Mouse (Mus musculus) frontal cortex, postnatal 36 days (tissue): Measurements from ENCODE around the gene Zhx3.

ENCODE experiments used
- DNase-seq, 2 experiments: peaks; one replicate each; pipeline ENCODE4 v3.0.0; 2022; ENCODE audit warnings: low spot score in 2 of 2

The Zhx3 gene

DNA sequence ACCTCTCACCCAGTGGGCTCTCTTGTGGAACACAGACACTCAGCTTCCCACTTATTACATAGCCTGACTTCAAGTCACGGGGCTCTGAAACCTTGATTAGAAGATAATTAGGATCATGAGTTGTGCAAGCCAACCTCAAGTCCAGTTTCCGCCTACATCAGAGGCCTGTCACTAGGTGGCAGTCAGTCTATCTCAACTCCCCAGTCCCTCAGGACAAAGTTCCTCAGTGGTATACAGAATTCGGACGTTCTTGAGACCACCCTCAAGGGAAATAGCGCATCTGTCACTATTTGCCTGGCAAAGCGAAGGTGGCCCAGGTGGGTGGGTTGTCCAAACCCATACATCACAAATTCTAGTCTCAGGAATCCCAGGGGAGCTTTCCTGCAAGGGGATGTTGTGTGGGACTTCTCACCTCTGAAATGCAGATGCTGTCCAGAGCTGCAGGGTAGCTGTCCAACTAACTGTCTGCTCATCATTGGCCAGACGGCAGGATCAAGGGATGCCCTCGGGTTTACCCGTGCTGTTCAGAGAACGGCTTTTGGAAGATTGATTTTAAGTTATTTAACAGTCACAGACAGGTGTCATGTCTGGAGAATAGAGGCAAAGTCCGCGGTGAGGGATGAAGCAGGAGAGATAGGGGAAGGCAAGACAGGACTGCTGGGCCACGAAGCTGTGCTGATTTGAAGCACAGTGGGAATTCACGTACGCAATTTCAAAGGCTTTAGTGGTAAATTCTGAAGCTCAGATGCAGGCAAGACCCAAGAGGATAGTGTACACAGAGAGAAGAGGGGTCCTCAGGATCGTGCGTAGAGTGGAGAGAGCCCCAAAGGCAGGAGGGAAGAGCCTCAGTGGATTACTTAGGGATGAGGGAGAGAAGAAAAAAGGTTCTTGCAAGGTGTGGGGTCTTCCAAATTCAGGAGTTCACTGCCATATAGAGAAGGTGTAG, 142.7 kb downstream of the Zhx3 start:
- no peak for DNase-seq

DNA sequence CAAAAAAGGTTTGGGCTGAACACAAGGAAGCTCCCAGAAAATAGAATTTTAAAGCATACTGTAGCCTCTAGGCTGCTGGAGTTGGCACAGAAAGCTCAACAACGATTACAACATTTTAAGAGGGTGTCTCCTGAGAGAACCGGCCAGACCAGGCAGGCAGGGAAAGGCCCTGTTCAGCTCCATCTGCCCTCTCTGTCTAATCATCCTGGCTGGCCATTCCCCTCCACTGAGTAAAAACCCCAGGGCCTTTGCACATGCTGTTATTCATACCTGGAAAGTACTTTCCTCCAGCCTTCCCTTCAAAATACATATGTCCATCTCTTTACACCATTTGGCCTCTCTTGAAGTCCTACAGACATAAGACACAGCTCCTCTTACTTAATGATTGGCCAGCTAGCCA, 143.4 kb downstream of the Zhx3 start:
- DNase-seq = no peak

DNA sequence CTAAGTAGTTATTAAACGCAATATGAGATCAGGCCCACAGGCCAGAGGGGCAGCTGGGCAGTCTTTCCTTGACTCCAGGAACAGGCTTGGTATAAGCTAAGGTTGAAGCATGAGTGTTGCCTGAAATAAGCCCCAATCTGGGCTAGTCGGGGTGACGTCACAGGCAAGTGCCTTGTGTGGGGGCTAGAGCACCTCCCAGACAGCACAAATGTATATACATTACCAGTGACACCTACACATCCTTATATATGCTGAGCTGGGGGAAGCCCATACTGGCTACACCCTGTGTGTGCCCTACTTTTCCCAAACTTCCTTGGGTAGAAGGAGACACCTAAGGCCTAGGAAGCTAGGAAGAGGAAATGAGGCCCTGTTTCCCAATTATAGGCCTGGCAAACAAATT, 143.8 kb downstream of the Zhx3 start:
- peak; percentile 54 to 73 for DNase-seq

DNA sequence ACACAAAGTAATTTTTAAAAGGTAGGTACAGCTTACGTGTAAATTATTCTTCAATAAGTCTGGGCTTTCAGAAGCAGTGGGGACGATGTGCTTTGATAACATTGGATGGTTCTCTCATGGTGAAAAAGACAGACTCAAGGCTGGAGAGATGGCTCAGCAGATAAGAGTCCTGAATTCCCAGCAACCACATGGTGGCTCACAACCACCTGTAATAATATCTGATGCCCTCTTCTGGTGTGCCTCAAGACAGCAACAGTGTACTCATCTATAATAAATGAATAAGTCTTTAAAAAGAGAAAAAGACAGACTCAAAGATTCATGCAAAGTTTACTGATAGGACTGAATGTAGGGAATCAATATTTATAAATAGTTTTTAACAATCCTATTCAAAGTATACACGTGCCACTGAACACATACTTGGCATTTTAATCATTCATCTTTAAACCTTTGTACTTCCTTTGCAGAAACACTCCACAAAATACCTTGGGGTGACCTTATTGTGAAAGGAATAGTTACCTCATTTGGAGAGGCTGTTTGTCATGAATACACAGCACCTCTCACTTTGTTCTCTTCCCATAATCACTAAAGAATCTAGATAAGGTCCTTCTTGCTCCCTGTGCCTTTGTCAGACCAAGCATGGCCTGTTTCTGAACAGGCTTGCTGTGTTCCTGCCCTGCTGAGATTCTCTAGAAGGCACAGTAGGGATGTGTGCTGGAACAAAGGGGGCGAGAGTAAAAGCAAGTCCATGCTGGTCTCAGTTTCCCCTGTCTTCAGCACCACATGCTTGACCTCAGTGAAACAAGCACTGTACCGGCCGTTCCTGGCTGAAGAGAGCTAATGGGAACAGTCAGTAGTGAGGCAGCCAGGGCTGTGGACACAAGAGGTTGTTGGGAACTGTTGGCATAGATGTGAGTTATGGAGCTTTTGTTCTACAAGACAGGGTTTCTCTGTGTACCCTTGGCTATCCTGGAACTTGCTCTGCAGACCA, 146.6 kb downstream of the Zhx3 start:
- no peak for DNase-seq

DNA sequence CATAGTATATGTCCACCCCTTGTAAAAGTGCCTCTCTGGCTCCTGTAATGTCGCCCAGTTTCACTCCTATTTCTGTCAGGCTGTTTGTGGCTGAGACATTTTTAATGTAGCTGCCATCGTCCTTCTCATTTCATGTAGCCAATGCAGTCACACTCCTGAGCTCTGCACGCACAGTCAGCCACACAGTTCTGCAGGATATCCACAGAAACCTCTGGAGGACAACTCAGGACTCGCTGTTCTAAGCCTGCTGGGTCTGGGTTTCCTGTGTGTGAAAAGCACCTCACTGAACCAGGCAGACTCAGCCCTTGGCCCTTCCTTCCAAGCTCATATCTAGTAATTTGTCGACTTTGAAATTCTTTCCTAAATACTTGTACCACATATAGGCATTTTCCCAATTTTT, 148.3 kb downstream of the Zhx3 start:
- DNase-seq = no peak

DNA sequence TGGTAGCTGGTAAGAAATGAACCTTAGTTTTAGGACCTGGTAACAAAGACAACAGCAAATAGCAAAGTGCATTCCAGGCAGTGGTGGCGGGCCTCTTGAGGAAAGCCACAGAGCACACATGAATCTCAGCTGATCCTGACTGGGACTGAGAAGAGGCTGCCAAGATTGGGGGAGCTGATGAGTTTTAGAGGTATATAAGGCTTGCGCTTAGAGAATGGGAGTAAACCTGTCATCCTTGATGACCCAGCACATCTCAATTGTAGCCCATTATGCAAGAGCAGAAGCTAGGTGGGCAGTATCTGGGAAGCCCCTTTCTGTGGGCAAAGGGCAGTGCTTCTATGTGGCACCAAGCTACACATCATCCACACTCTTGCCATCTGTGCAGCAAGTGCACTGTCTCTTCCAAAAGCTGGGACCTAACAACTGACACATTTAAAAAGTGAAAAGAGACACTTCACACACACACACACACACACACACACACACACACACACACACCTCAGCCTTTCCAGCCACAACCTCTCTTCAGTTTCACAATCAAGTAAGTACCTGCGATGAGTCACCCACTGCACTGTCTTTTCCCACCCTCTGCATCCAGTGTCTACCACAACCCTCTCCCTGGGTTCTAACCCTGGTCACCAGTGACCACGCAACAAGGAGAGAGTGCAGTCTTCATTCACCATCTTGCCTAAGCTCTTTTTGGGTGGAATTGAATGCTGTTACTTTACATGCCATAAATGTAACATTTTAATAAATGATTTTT, 149.0 kb downstream of the Zhx3 start:
- DNase-seq = no peak

DNA sequence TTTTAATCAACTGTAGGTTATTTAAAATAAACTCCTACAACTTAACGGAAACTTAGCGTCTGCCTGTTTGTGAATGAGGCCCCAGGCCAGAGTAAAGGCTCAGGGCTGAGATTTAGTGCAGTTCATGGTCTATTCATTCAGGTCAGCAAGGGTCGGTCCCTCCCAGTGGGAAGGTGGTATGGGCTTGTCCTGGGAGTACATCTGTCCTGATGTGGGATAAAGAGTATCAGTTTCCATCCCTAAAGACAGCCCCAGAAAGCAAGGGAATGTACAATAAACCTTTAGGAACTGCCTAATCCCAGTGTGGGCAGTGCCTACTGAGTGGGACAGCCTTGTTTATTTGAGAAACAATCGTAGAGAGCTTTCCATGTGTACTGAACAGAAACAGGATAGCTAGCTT, 150.1 kb downstream of the Zhx3 start:
- DNase-seq = no peak

DNA sequence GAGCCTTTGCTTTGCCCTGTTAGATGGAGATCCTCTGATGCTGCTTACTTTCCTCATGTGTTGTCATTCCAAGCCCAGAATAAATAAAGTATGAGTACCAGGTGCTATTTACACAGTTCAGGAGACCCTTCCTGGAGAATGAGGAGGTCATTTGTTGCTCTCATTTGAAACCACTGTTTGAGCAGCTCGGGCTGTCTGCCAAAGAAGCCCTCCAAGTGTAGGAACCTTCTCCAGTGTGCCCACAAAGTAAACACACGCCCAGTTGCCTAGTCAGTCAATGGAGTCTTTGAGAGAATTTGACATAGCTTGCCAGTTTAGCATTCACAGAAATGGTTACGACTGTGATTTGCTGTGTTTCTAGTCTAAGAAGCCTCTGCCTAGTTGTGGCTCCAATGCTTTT, 154.0 kb downstream of the Zhx3 start:
- no peak for DNase-seq

DNA sequence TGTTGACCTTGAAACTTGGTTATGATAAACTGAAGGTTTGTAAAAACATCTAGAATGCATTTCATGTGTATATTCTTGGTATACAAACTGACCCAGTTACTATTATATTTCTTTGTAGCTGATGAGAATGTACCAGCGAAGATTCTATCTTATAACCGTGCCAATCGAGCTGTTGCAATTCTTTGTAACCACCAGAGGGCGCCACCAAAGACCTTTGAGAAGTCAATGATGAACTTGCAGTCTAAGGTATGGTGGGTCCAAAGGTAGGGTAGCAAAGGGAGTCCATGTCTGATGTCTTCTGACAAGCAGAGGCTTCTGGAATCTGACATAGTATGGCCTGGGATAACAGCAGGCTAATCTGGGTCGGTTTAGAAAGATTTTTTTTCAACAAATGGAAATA, 155.5 kb downstream of the Zhx3 start:
- no peak for DNase-seq

DNA sequence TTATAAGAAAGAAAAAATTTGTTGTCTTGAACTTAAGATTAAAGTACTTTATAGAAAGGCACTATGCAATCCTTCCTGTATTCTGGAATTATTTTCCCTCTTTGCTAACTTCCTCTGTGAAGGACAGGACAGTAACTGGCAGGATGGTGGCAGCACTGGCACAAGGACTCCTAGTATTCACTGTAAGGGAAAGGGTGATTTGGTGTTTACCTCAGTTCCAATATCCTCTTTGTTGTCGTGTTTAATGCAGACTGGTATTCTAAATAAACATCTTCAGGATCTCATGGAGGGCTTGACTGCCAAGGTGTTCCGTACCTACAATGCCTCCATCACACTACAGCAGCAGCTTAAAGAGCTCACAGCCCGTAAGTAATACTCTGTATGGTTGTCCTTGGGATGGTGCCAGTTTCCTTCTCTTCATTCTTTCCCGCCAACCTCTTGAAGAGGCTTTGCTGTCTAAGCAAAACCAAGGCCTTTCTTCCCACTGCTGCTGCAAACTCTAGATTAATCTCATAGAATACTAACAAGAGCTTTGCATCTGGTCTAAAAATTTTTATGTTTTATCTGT, 157.3 kb downstream of the Zhx3 start:
- no peak for DNase-seq

DNA sequence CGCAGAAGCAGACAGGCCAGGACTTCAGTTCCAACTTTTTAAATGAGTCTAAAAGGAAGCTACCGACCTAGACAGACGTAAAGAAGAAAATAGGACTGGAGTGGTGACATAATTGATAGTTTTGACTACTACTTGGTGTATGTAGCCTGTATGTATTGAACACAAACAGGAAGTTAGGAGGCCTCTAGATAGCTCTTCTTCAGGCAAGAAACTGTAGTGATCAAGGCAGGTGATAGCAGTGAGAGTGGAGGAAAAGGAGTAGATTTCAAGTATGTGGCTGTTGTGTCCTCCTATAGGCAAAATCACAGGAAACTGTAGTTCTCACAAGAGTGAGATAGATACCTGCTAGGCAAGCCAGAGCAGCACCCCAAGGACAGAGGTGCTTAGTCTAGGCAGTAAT, 165.1 kb downstream of the Zhx3 start:
- DNase-seq = no peak

DNA sequence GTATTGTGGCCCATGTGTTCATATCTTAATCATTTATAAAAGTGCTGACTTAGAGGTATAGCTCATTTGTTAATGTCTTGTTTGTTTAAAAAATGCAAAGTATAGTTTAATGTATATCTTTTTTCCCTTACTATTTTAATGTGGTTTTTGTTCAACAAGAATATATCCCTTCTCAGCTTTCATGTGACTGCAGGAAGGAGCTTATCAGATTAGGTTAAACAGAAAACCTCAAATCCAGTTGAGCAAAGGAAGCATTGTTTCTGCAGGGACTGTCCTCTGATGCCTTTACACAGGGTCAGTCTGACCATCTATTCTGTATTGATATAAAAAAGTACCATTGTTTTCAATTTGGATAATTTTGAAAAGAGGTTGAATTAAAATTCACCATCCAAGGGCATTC, 170.0 kb downstream of the Zhx3 start:
- DNase-seq = no peak

DNA sequence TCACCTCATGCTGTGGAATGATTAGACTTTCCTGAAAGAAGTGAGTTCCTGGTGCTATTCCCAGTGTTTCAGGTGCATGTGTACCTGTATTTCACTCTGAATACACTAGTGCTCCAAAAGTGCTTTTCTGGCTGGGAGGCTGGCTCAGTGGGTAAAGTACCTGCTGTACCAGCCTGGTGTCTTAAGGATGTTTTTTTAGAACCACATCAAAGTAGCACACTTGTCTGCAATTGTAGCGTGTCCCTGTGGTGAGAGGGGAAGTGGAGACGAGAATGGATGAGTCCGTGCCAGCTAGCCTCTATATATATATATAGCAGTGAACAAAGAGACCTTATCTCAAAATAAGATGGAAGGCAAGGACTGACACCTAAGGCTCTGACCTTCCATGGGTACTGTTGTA, 171.2 kb downstream of the Zhx3 start:
- no peak for DNase-seq

DNA sequence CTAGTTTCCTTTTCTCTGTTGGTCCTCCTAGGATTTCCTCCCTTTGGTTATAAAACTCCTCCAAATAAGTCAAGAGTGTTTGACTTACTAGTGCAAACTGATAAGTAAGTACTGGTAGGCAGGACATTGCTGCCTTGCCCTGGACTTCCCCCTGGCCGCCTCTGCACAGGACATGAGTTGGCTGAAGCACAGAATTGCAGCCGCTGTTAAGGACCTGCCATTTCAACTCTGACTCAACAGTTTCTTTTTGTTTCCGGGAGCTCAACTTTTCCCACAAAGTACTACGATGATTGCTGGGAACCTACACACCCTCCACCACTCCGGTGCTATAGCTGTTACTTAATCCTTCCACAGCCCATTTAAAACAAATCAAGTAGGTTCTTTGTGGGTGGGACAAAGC, 172.5 kb downstream of the Zhx3 start:
- DNase-seq = no peak
